Mouse (Mus musculus) layer of hippocampus, adult 18-20 months (tissue): ENCODE data around the gene Mdm4. TPM values are rescaled to one million over a fixed set of nuclear protein-coding genes. Genes with fewer than 3 reads are reported as not detected.
A peak's percentile ranks its signal among the peaks of the same experiment; 100 is the strongest.
"Not testable (repeated sequence)": the region's sequence is repeated elsewhere in the genome, so short reads cannot be mapped to it uniquely, and the experiment has no call there.

ENCODE experiments used
- DNase-seq, 2 experiments: peaks; one replicate each; pipeline ENCODE4 v3.0.0; 2022; ENCODE audit warnings: low spot score in 2 of 2
- total RNA-seq, 2 experiments: library from RNA; stranded (reverse); gene quantifications; 2 replicates each; pipeline ENCODE4 v1.2.3; 2021

Mdm4 gene
- total RNA-seq, 2 experiments from 2014 or later: 68.0 to 86.7 TPM

- no peak for DNase-seq
Observed at GRCm38 (mm10) chr1:133054326-133054725, 24.0 kb upstream of the Mdm4 start.

GRCm38 (mm10) chr1:133053034-133053433 is 22.7 kb upstream of the Mdm4 start:
- no peak for DNase-seq

GRCm38 (mm10) chr1:133051829-133052228 is 21.5 kb upstream of the Mdm4 start:
- no peak for DNase-seq

GRCm38 (mm10) chr1:133050001-133050431 is 19.7 kb upstream of the Mdm4 start:
- no peak for DNase-seq

- DNase-seq: no peak
Observed at GRCm38 (mm10) chr1:133048690-133049089, 18.3 kb upstream of the Mdm4 start.

GRCm38 (mm10) chr1:133047575-133047974 is 17.2 kb upstream of the Mdm4 start:
- no peak for DNase-seq

- DNase-seq: peak in 1 of 2 experiments; percentile 22
Observed at GRCm38 (mm10) chr1:133046441-133046931, 16.1 kb upstream of the Mdm4 start.

- DNase-seq: peak; percentile 56 to 73
Observed at GRCm38 (mm10) chr1:133045861-133046440, 15.6 kb upstream of the Mdm4 start.

- no peak for DNase-seq
Observed at GRCm38 (mm10) chr1:133045011-133045860, 14.9 kb upstream of the Mdm4 start, which contains the start of gene Pik3c2b. Gene Pik3c2b (plus strand): TSS chr1:133045667.

- DNase-seq: peak in 1 of 2 experiments; percentile 73
Observed at GRCm38 (mm10) chr1:133039505-133039949, 9.2 kb upstream of the Mdm4 start.

GRCm38 (mm10) chr1:133034682-133035081 is 4.3 kb upstream of the Mdm4 start:
- not testable (repeated sequence) for DNase-seq

- DNase-seq: peak; percentile 24 to 76
Observed at GRCm38 (mm10) chr1:133034091-133034460, 3.7 kb upstream of the Mdm4 start.

- peak; percentile 71 to 86 for DNase-seq
Observed at GRCm38 (mm10) chr1:133033316-133034090, 3.1 kb upstream of the Mdm4 start.

GRCm38 (mm10) chr1:133032981-133033315 is 2.6 kb upstream of the Mdm4 start:
- DNase-seq: no peak

GRCm38 (mm10) chr1:133029744-133030143 is 617 bp downstream of the Mdm4 start:
- no peak for DNase-seq

GRCm38 (mm10) chr1:133027980-133028379 is 2.4 kb downstream of the Mdm4 start:
- no peak for DNase-seq

GRCm38 (mm10) chr1:133027126-133027525 is 3.2 kb downstream of the Mdm4 start:
- no peak for DNase-seq

- not testable (repeated sequence) for DNase-seq
Observed at GRCm38 (mm10) chr1:133025796-133026190, 4.6 kb downstream of the Mdm4 start.

- peak; percentile 83 to 93 for DNase-seq
Observed at GRCm38 (mm10) chr1:133025051-133025795, 5.1 kb downstream of the Mdm4 start.

GRCm38 (mm10) chr1:133024426-133024825 is 5.9 kb downstream of the Mdm4 start:
- no peak for DNase-seq

GRCm38 (mm10) chr1:133023723-133024122 is 6.6 kb downstream of the Mdm4 start:
- not testable (repeated sequence) for DNase-seq
